Mouse (Mus musculus): ENCODE measurements at regions not wholly inside any gene's neighbourhood (a gene's known extent, or its start where the extent isn't known, plus 50 kb on each side); places are given as distances from the start of the nearest gene placed in this dataset.

- Histone ChIP-seq H3K27me3 (replicated peaks; ENCODE audit: control insufficient read depth, insufficient read depth, low read length) (no peaks in the 10 kb centered on the region), H3K9ac (ENCODE audit: low read depth, low read length) (no peak overlapping the region), H3K4me3 (ENCODE audit: low read depth, low read length) (no peak overlapping the region), H3K36me3 (ENCODE audit: control insufficient read depth, insufficient read depth) (no peaks in the 10 kb centered on the region), H3K4me2 (replicated peaks; ENCODE audit: low read depth) (no peak overlapping the region), H3K9me3 (ENCODE audit: control insufficient read depth) (no peaks in the 10 kb centered on the region), H3K27ac (ENCODE audit: low read depth, low read length) (no peak overlapping the region), H3K4me1 (replicated peaks; ENCODE audit: control insufficient read depth, insufficient read depth, low read length) (no peaks in the 10 kb centered on the region)
- TF ChIP-seq CTCF (IDR thresholded peaks at IDR 0.05; ENCODE audit: low read depth), result no peak
- WGBS, result 58% methylated on average over 8 of the region's 8 CpGs
- no peak for ATAC-seq
Measured at GRCm38 (mm10) chr13:46096416-46096815, 131.6 kb upstream of the Atxn1 start.

- WGBS, result 63% methylated on average over 3 of the region's 3 CpGs
- Histone ChIP-seq H3K4me1 (replicated peaks; ENCODE audit: control insufficient read depth, insufficient read depth, low read length) (no peaks in the 10 kb centered on the region), H3K9ac (ENCODE audit: low read depth, low read length) (no peak overlapping the region), H3K36me3 (ENCODE audit: control insufficient read depth, insufficient read depth) (no peaks in the 10 kb centered on the region), H3K27ac (ENCODE audit: low read depth, low read length) (no peak overlapping the region), H3K9me3 (ENCODE audit: control insufficient read depth) (no peaks in the 10 kb centered on the region), H3K27me3 (replicated peaks; ENCODE audit: control insufficient read depth, insufficient read depth, low read length) (no peaks in the 10 kb centered on the region), H3K4me2 (replicated peaks; ENCODE audit: low read depth) (no peak overlapping the region), H3K4me3 (ENCODE audit: low read depth, low read length) (no peak overlapping the region)
- ATAC-seq, result no peak
- no peak for TF ChIP-seq CTCF (IDR thresholded peaks at IDR 0.05; ENCODE audit: low read depth)
Measured at GRCm38 (mm10) chr13:46092787-46093186, 128.0 kb upstream of the Atxn1 start.

DNA sequence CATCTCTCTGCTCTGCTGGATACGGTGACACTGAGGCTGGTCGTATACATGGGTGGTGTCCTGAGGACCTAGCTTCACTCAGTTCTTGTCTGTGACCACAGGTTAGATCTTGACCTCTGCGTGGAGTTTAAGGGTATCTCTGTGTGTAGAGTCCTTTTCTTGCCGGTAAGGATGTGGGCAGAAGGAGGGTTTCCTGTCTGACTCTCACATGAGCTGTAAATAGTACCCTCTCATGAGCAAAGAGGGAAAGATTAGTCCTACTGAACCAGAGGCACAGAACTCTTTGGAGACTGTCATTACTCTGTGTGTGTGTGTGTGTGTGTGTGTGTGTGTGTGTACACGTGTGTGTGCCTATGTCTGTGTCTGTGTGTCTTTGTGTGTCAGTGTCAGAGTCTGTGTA, 126.3 kb upstream of the Atxn1 start:
- WGBS, result 64% methylated on average over 5 of the region's 5 CpGs
- no peak for ATAC-seq
- no peak overlapping the region for H3K4me3 ChIP-seq (ENCODE audit: low read depth, low read length)

DNA sequence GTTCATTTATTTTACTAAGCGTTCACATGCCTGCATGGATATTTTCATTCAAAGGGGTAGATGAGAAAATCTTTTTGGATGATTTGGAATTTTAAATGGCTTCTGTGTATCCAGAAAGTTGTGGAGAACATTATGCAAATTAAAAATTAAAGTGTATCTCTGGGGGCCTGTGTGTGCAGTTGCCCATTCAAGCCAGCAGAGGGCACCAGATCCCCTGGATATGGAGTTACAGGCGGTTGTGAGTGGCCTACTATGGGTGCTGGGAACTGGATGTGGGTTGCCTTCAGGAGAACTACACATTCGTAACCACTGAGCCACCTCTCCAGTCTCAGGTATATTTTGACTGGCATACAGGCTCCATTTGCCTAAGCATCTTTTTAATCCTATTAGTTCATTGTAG, 123.4 kb upstream of the Atxn1 start:
- H3K4me3 ChIP-seq (ENCODE audit: low read depth, low read length), result no peak overlapping the region
- 88% methylated on average over 3 of the region's 3 CpGs for WGBS
- H3K9ac ChIP-seq (ENCODE audit: low read depth, low read length), result no peak overlapping the region
- H3K4me1 ChIP-seq (replicated peaks; ENCODE audit: control insufficient read depth, insufficient read depth, low read length), result no peaks in the 10 kb centered on the region
- no peaks in the 10 kb centered on the region for H3K36me3 ChIP-seq (ENCODE audit: control insufficient read depth, insufficient read depth)
- H3K4me2 ChIP-seq (replicated peaks; ENCODE audit: low read depth), result no peak overlapping the region
- no peak for ATAC-seq
- H3K9me3 ChIP-seq (ENCODE audit: control insufficient read depth), result no peaks in the 10 kb centered on the region
- H3K27me3 ChIP-seq (replicated peaks; ENCODE audit: control insufficient read depth, insufficient read depth, low read length), result no peaks in the 10 kb centered on the region
- peak; percentile 37 for TF ChIP-seq CTCF (IDR thresholded peaks at IDR 0.05; ENCODE audit: low read depth)
- H3K27ac ChIP-seq (ENCODE audit: low read depth, low read length), result no peak overlapping the region

More for the DNA sequence above, 126.3 kb upstream of the Atxn1 start:
- Histone ChIP-seq H3K36me3 (ENCODE audit: control insufficient read depth, insufficient read depth) (no peaks in the 10 kb centered on the region), H3K4me2 (replicated peaks; ENCODE audit: low read depth) (no peak overlapping the region), H3K27me3 (replicated peaks; ENCODE audit: control insufficient read depth, insufficient read depth, low read length) (no peaks in the 10 kb centered on the region), H3K9me3 (ENCODE audit: control insufficient read depth) (no peaks in the 10 kb centered on the region), H3K9ac (ENCODE audit: low read depth, low read length) (no peak overlapping the region), H3K27ac (ENCODE audit: low read depth, low read length) (no peak overlapping the region), H3K4me1 (replicated peaks; ENCODE audit: control insufficient read depth, insufficient read depth, low read length) (no peaks in the 10 kb centered on the region)
- TF ChIP-seq CTCF (IDR thresholded peaks at IDR 0.05; ENCODE audit: low read depth), result no peak

DNA sequence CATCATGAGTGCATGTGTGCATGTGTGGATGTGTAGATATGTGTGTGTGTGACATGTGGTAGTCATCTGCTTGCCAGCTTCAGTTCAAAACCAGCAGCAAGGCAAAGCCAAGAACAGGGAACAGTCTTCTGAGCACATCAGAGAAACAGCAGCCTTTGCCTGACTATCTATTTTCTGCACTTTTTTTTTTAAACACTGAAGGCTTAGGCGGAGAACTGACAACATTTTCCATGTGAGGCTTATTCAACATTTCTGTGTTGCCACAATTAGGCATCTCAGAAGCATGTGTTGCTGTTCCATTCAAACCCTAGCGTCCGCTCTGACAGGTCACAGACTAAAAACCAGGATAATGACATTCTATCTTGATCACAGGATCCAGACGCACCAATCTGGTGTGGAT, 122.9 kb upstream of the Atxn1 start:
- no peaks in the 10 kb centered on the region for H3K9me3 ChIP-seq (ENCODE audit: control insufficient read depth)
- no peak overlapping the region for H3K9ac ChIP-seq (ENCODE audit: low read depth, low read length)
- no peak for ATAC-seq
- H3K4me3 ChIP-seq (ENCODE audit: low read depth, low read length), result no peak overlapping the region
- no peaks in the 10 kb centered on the region for H3K27me3 ChIP-seq (replicated peaks; ENCODE audit: control insufficient read depth, insufficient read depth, low read length)
- H3K4me2 ChIP-seq (replicated peaks; ENCODE audit: low read depth), result no peak overlapping the region
- TF ChIP-seq CTCF (IDR thresholded peaks at IDR 0.05; ENCODE audit: low read depth), result no peak
- no peaks in the 10 kb centered on the region for H3K4me1 ChIP-seq (replicated peaks; ENCODE audit: control insufficient read depth, insufficient read depth, low read length)
- WGBS, result 88% methylated on average over 4 of the region's 4 CpGs
- H3K36me3 ChIP-seq (ENCODE audit: control insufficient read depth, insufficient read depth), result no peaks in the 10 kb centered on the region
- H3K27ac ChIP-seq (ENCODE audit: low read depth, low read length), result no peak overlapping the region

GRCm38 (mm10) chr13:46076879-46077278, 112.1 kb upstream of the Atxn1 start:
- ATAC-seq, result no peak
- no peaks in the 10 kb centered on the region for H3K4me1 ChIP-seq (replicated peaks; ENCODE audit: control insufficient read depth, insufficient read depth, low read length)
- H3K36me3 ChIP-seq (ENCODE audit: control insufficient read depth, insufficient read depth), result no peaks in the 10 kb centered on the region
- no peak overlapping the region for H3K4me3 ChIP-seq (ENCODE audit: low read depth, low read length)
- no peaks in the 10 kb centered on the region for H3K9me3 ChIP-seq (ENCODE audit: control insufficient read depth)
- no peaks in the 10 kb centered on the region for H3K27me3 ChIP-seq (replicated peaks; ENCODE audit: control insufficient read depth, insufficient read depth, low read length)
- TF ChIP-seq CTCF (IDR thresholded peaks at IDR 0.05; ENCODE audit: low read depth), result peak; percentile 31; the same call in 1 of the 2 replicates
- H3K4me2 ChIP-seq (replicated peaks; ENCODE audit: low read depth), result no peak overlapping the region
- 63% methylated on average over 6 of the region's 6 CpGs for WGBS
- no peak overlapping the region for H3K27ac ChIP-seq (ENCODE audit: low read depth, low read length)
- no peak overlapping the region for H3K9ac ChIP-seq (ENCODE audit: low read depth, low read length)

- H3K27me3 ChIP-seq (replicated peaks; ENCODE audit: control insufficient read depth, insufficient read depth, low read length), result no peaks in the 10 kb centered on the region
- H3K4me1 ChIP-seq (replicated peaks; ENCODE audit: control insufficient read depth, insufficient read depth, low read length), result no peaks in the 10 kb centered on the region
- no peak overlapping the region for H3K4me2 ChIP-seq (replicated peaks; ENCODE audit: low read depth)
- H3K9me3 ChIP-seq (ENCODE audit: control insufficient read depth), result no peaks in the 10 kb centered on the region
- WGBS, result 88% methylated on average over 4 of the region's 4 CpGs
- H3K36me3 ChIP-seq (ENCODE audit: control insufficient read depth, insufficient read depth), result no peaks in the 10 kb centered on the region
- H3K4me3 ChIP-seq (ENCODE audit: low read depth, low read length), result no peak overlapping the region
- ATAC-seq, result no peak
- H3K9ac ChIP-seq (ENCODE audit: low read depth, low read length), result no peak overlapping the region
- no peak for TF ChIP-seq CTCF (IDR thresholded peaks at IDR 0.05; ENCODE audit: low read depth)
- H3K27ac ChIP-seq (ENCODE audit: low read depth, low read length), result no peak overlapping the region
Measured at GRCm38 (mm10) chr13:46071670-46072069, 106.9 kb upstream of the Atxn1 start.

Measured in intestine, postnatal 0 days (tissue).